Mouse (Mus musculus): ENCODE results near the gene Vti1a.

The Vti1a gene

GRCm38 (mm10) chr19:55640251-55640650 lies 324.2 kb downstream of the Vti1a start:
- no peaks in the 10 kb centered on the region for H3K36me3 ChIP-seq (ENCODE audit: insufficient read depth, low read length)
- H3K4me3 ChIP-seq (replicated peaks; ENCODE audit: low read length), result peak overlapping the region; percentile 37
- peaks cover 17% of the 10 kb centered on the region for H3K27me3 ChIP-seq (ENCODE audit: insufficient read depth, low read length)
- no peak for TF ChIP-seq CTCF (conservative IDR thresholded peaks at IDR 0.05; ENCODE audit: low read length)
- no peak for TF ChIP-seq POU5F1 (IDR thresholded peaks at IDR 0.05; ENCODE audit: borderline replicate concordance, low read length)
- no peak for TF ChIP-seq NANOG (IDR thresholded peaks at IDR 0.05; ENCODE audit: borderline replicate concordance, low read length)
- peaks cover 60% of the 10 kb centered on the region for H3K4me1 ChIP-seq (replicated peaks; ENCODE audit: low read depth, low read length)
- H3K9me3 ChIP-seq (ENCODE audit: low read length), result no peaks in the 10 kb centered on the region

- Histone ChIP-seq H3K9me3 (ENCODE audit: low read length) (no peaks in the 10 kb centered on the region), H3K4me3 (replicated peaks; ENCODE audit: low read length) (no peak overlapping the region), H3K36me3 (ENCODE audit: insufficient read depth, low read length) (no peaks in the 10 kb centered on the region), H3K27me3 (ENCODE audit: insufficient read depth, low read length) (peaks cover 31% of the 10 kb centered on the region), H3K4me1 (replicated peaks; ENCODE audit: low read depth, low read length) (peaks cover 60% of the 10 kb centered on the region)
- TF ChIP-seq CTCF (conservative IDR thresholded peaks at IDR 0.05; ENCODE audit: low read length) (no peak), POU5F1 (IDR thresholded peaks at IDR 0.05; ENCODE audit: borderline replicate concordance, low read length) (no peak), NANOG (IDR thresholded peaks at IDR 0.05; ENCODE audit: borderline replicate concordance, low read length) (no peak)
Observed at GRCm38 (mm10) chr19:55641891-55642290, 325.8 kb downstream of the Vti1a start.

GRCm38 (mm10) chr19:55642361-55642760 lies 326.3 kb downstream of the Vti1a start:
- Histone ChIP-seq H3K36me3 (ENCODE audit: insufficient read depth, low read length) (no peaks in the 10 kb centered on the region), H3K9me3 (ENCODE audit: low read length) (no peaks in the 10 kb centered on the region), H3K27me3 (ENCODE audit: insufficient read depth, low read length) (peaks cover 35% of the 10 kb centered on the region), H3K4me3 (replicated peaks; ENCODE audit: low read length) (no peak overlapping the region), H3K4me1 (replicated peaks; ENCODE audit: low read depth, low read length) (peaks cover 60% of the 10 kb centered on the region)
- TF ChIP-seq POU5F1 (IDR thresholded peaks at IDR 0.05; ENCODE audit: borderline replicate concordance, low read length) (no peak), NANOG (IDR thresholded peaks at IDR 0.05; ENCODE audit: borderline replicate concordance, low read length) (no peak), CTCF (conservative IDR thresholded peaks at IDR 0.05; ENCODE audit: low read length) (no peak)

- Histone ChIP-seq H3K36me3 (ENCODE audit: insufficient read depth, low read length) (no peaks in the 10 kb centered on the region), H3K4me3 (replicated peaks; ENCODE audit: low read length) (no peak overlapping the region), H3K9me3 (ENCODE audit: low read length) (no peaks in the 10 kb centered on the region), H3K27me3 (ENCODE audit: insufficient read depth, low read length) (peaks cover 45% of the 10 kb centered on the region), H3K4me1 (replicated peaks; ENCODE audit: low read depth, low read length) (peaks cover 56% of the 10 kb centered on the region)
- TF ChIP-seq POU5F1 (IDR thresholded peaks at IDR 0.05; ENCODE audit: borderline replicate concordance, low read length) (no peak), NANOG (IDR thresholded peaks at IDR 0.05; ENCODE audit: borderline replicate concordance, low read length) (no peak), CTCF (conservative IDR thresholded peaks at IDR 0.05; ENCODE audit: low read length) (no peak)
Observed at GRCm38 (mm10) chr19:55643288-55643901, 327.3 kb downstream of the Vti1a start.

- TF ChIP-seq NANOG (IDR thresholded peaks at IDR 0.05; ENCODE audit: borderline replicate concordance, low read length), result no peak
- TF ChIP-seq POU5F1 (IDR thresholded peaks at IDR 0.05; ENCODE audit: borderline replicate concordance, low read length), result no peak
- no peak for TF ChIP-seq CTCF (conservative IDR thresholded peaks at IDR 0.05; ENCODE audit: low read length)
- Histone ChIP-seq H3K27me3 (ENCODE audit: insufficient read depth, low read length) (peaks cover 47% of the 10 kb centered on the region), H3K9me3 (ENCODE audit: low read length) (no peaks in the 10 kb centered on the region), H3K36me3 (ENCODE audit: insufficient read depth, low read length) (no peaks in the 10 kb centered on the region), H3K4me1 (replicated peaks; ENCODE audit: low read depth, low read length) (peaks cover 52% of the 10 kb centered on the region), H3K4me3 (replicated peaks; ENCODE audit: low read length) (no peak overlapping the region)
Observed at GRCm38 (mm10) chr19:55643931-55644330, 327.8 kb downstream of the Vti1a start.

- Histone ChIP-seq H3K36me3 (ENCODE audit: insufficient read depth, low read length) (no peaks in the 10 kb centered on the region), H3K9me3 (ENCODE audit: low read length) (no peaks in the 10 kb centered on the region)
- TF ChIP-seq NANOG (IDR thresholded peaks at IDR 0.05; ENCODE audit: borderline replicate concordance, low read length) (no peak), CTCF (conservative IDR thresholded peaks at IDR 0.05; ENCODE audit: low read length) (no peak), POU5F1 (IDR thresholded peaks at IDR 0.05; ENCODE audit: borderline replicate concordance, low read length) (no peak)
Observed at GRCm38 (mm10) chr19:55649363-55649762, 333.3 kb downstream of the Vti1a start.

GRCm38 (mm10) chr19:55651017-55651416 lies 334.9 kb downstream of the Vti1a start:
- Histone ChIP-seq H3K36me3 (ENCODE audit: insufficient read depth, low read length) (no peaks in the 10 kb centered on the region), H3K4me1 (replicated peaks; ENCODE audit: low read depth, low read length) (no peaks in the 10 kb centered on the region), H3K4me3 (replicated peaks; ENCODE audit: low read length) (no peak overlapping the region), H3K27me3 (ENCODE audit: insufficient read depth, low read length) (peaks cover 46% of the 10 kb centered on the region), H3K9me3 (ENCODE audit: low read length) (no peaks in the 10 kb centered on the region)
- TF ChIP-seq POU5F1 (IDR thresholded peaks at IDR 0.05; ENCODE audit: borderline replicate concordance, low read length) (no peak), CTCF (conservative IDR thresholded peaks at IDR 0.05; ENCODE audit: low read length) (no peak), NANOG (IDR thresholded peaks at IDR 0.05; ENCODE audit: borderline replicate concordance, low read length) (no peak)

More at GRCm38 (mm10) chr19:55649363-55649762, 333.3 kb downstream of the Vti1a start:
- Histone ChIP-seq H3K4me1 (replicated peaks; ENCODE audit: low read depth, low read length) (peaks cover 5% of the 10 kb centered on the region), H3K4me3 (replicated peaks; ENCODE audit: low read length) (no peak overlapping the region), H3K27me3 (ENCODE audit: insufficient read depth, low read length) (peaks cover 54% of the 10 kb centered on the region)

- Histone ChIP-seq H3K4me3 (replicated peaks; ENCODE audit: low read length) (no peak overlapping the region), H3K27me3 (ENCODE audit: insufficient read depth, low read length) (peaks cover 28% of the 10 kb centered on the region), H3K9me3 (ENCODE audit: low read length) (no peaks in the 10 kb centered on the region), H3K36me3 (ENCODE audit: insufficient read depth, low read length) (no peaks in the 10 kb centered on the region), H3K4me1 (replicated peaks; ENCODE audit: low read depth, low read length) (no peaks in the 10 kb centered on the region)
- no peak for TF ChIP-seq POU5F1 (IDR thresholded peaks at IDR 0.05; ENCODE audit: borderline replicate concordance, low read length)
- TF ChIP-seq CTCF (conservative IDR thresholded peaks at IDR 0.05; ENCODE audit: low read length), result no peak
- TF ChIP-seq NANOG (IDR thresholded peaks at IDR 0.05; ENCODE audit: borderline replicate concordance, low read length), result no peak
Observed at GRCm38 (mm10) chr19:55652693-55653265, 336.7 kb downstream of the Vti1a start.
